Mouse (Mus musculus) E14TG2a.4 (cell line): Measurements from ENCODE around the gene Fxyd5.

Experiments
- CTCF ChIP-seq: conservative IDR thresholded peaks from 2 replicates; pipeline ENCODE4 v1.5.1; 2014; ENCODE audit warnings: low read length
- NANOG ChIP-seq: IDR thresholded peaks from 2 replicates; pipeline ENCODE4 v1.6.1; 2014; ENCODE audit warnings: borderline replicate concordance, low read length, mixed read lengths
- POU5F1 ChIP-seq: IDR thresholded peaks from 2 replicates; pipeline ENCODE4 v1.6.1; 2014; ENCODE audit warnings: low read length, borderline replicate concordance

DNA sequence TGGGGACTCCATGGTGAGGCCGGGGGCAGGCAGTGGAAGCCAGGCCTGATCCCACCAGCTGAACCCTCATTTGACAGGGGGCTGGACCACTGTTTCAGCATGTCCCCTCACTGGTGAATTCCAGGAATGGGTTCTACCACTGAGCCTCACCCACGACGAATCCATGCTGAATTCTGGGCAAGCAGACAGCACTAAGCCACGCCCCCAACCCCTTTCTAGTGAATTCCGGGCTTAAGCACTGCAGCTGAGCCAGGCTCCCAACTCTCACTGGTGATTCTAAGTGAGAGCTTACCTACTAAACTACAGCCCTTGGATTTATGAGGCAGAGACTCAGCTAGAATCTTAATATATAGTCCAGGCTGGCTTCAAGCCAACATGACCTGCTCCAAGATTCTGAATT is 25.6 kb upstream of the Fxyd5 start:
- TF ChIP-seq CTCF (no peak), NANOG (no peak), POU5F1 (no peak)
